Mouse (Mus musculus) E14TG2a.4 (cell line): ENCODE results near the gene Grpel1.
A peak's percentile ranks its signal among the peaks of the same experiment; 100 is the strongest.

Experiments
- H3K27me3 ChIP-seq: 2 replicates; pipeline ENCODE4 v1.6.1; 2014; ENCODE audit warnings: low read length, control low read depth; ENCODE audit not compliant: insufficient read depth
- H3K36me3 ChIP-seq: 2 replicates; pipeline ENCODE4 v1.6.1; 2014; ENCODE audit warnings: low read length, control low read depth; ENCODE audit not compliant: insufficient read depth
- H3K4me1 ChIP-seq: replicated peaks from 2 replicates; pipeline ENCODE4 v1.6.1; 2014; ENCODE audit warnings: low read depth, low read length, control low read depth
- H3K4me3 ChIP-seq: replicated peaks from 2 replicates; pipeline ENCODE4 v1.5.1; 2014; ENCODE audit warnings: mild to moderate bottlenecking, low read length
- H3K9me3 ChIP-seq: 2 replicates; pipeline ENCODE4 v1.6.1; 2014; ENCODE audit warnings: low read length, control low read depth
- CTCF ChIP-seq: conservative IDR thresholded peaks from 2 replicates; pipeline ENCODE4 v1.5.1; 2014; ENCODE audit warnings: low read length
- NANOG ChIP-seq: IDR thresholded peaks from 2 replicates; pipeline ENCODE4 v1.6.1; 2014; ENCODE audit warnings: borderline replicate concordance, low read length, mixed read lengths
- POU5F1 ChIP-seq: IDR thresholded peaks from 2 replicates; pipeline ENCODE4 v1.6.1; 2014; ENCODE audit warnings: low read length, borderline replicate concordance

Grpel1 gene

GRCm38 (mm10) chr5:36483203-36484101 is 18.7 kb downstream of the Grpel1 start:
- TF ChIP-seq CTCF (no peak), NANOG (no peak), POU5F1 (no peak)

DNA sequence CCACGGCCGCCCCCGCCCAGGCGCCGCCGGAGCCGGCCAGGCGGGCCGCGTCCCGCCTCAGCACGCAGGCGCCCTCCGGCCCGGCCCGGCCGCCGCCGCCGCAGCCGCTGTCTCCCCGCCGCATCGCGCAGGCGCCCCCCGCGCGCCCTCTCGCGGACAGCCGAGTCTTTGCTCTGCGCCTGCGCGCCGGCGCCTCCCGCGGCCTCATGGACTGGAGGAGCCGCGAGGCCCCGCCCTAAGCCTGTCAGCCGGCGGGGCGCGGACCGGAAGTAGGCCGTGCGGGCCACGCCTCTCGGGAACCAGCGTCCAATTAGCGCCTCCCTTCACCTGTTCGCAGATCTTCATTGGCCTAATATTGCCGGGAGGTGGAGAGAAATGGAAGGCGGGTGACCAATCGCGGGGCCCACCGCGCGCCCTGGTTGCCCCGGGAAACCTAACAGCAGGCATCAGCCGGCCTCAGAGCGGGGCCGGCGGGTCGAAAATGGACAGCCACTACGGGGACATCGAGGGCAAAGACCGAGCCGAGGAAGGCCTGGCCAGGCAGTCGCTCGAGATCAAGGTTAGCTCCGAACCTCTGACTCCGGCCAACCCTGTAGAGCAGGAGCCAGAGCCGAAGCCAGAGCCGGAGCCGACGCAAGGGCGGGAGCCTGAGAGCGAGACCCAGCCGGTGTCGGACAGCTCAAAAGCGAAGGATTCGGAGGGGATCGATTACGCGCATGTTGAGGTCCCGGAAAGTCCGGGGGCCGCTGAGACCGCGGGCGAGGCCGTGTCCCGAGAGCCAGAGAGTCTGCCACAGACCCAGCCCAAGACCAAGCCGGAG is 19.6 kb downstream of the Grpel1 start, which contains the start of the genes Tada2b and Ccdc96:
Tada2b (minus strand) TSS at position 115 of the 820 bp plus-strand sequence.
Ccdc96 (plus strand) TSS at position 418 of the 820 bp plus-strand sequence.
- Histone ChIP-seq H3K27me3 (peaks cover 27% of the 10 kb centered on the region), H3K36me3 (peaks cover 15% of the 10 kb centered on the region), H3K9me3 (no peaks in the 10 kb centered on the region), H3K4me1 (peaks cover 44% of the 10 kb centered on the region), H3K4me3 (peak within 1 kb of the TSS; percentile 97)
- TF ChIP-seq NANOG (no peak), POU5F1 (no peak), CTCF (no peak)

More at GRCm38 (mm10) chr5:36483203-36484101, 18.7 kb downstream of the Grpel1 start:
- H3K4me1 ChIP-seq, result peaks cover 45% of the 10 kb centered on the region
- H3K4me3 ChIP-seq, result peak overlapping the region; percentile 97
- peaks cover 27% of the 10 kb centered on the region for H3K27me3 ChIP-seq
- H3K36me3 ChIP-seq, result peaks cover 19% of the 10 kb centered on the region
- no peaks in the 10 kb centered on the region for H3K9me3 ChIP-seq

GRCm38 (mm10) chr5:36485306-36485705 is 20.5 kb downstream of the Grpel1 start:
- H3K4me1 ChIP-seq, result peaks cover 36% of the 10 kb centered on the region
- peaks cover 27% of the 10 kb centered on the region for H3K27me3 ChIP-seq
- TF ChIP-seq CTCF, result no peak
- TF ChIP-seq NANOG, result no peak
- TF ChIP-seq POU5F1, result no peak
- peaks cover 15% of the 10 kb centered on the region for H3K36me3 ChIP-seq
- no peaks in the 10 kb centered on the region for H3K9me3 ChIP-seq
- peak overlapping the region; percentile 88 for H3K4me3 ChIP-seq

GRCm38 (mm10) chr5:36489225-36489624 is 24.4 kb downstream of the Grpel1 start:
- H3K36me3 ChIP-seq, result peaks cover 36% of the 10 kb centered on the region
- no peaks in the 10 kb centered on the region for H3K9me3 ChIP-seq
- peaks cover 27% of the 10 kb centered on the region for H3K27me3 ChIP-seq
- H3K4me1 ChIP-seq, result peaks cover 22% of the 10 kb centered on the region
- no peak overlapping the region for H3K4me3 ChIP-seq
- TF ChIP-seq NANOG (no peak), POU5F1 (no peak), CTCF (no peak)

- TF ChIP-seq NANOG, result no peak
- no peak for TF ChIP-seq POU5F1
- no peak for TF ChIP-seq CTCF
- H3K4me1 ChIP-seq, result 0 out of 2 replicates have a peak, but pooled peaks cover 8% of the 10 kb centered on the region
- no peaks in the 10 kb centered on the region for H3K9me3 ChIP-seq
- no peaks in the 10 kb centered on the region for H3K27me3 ChIP-seq
- peaks cover 70% of the 10 kb centered on the region for H3K36me3 ChIP-seq
- no peak overlapping the region for H3K4me3 ChIP-seq
Observed at GRCm38 (mm10) chr5:36493919-36494318, 29.1 kb downstream of the Grpel1 start.

GRCm38 (mm10) chr5:36494709-36495108 is 29.9 kb downstream of the Grpel1 start:
- 0 out of 2 replicates have a peak, but pooled peaks cover 3% of the 10 kb centered on the region for H3K4me1 ChIP-seq
- no peaks in the 10 kb centered on the region for H3K9me3 ChIP-seq
- TF ChIP-seq POU5F1 (no peak), NANOG (no peak), CTCF (no peak)
- H3K4me3 ChIP-seq, result no peak overlapping the region
- H3K36me3 ChIP-seq, result peaks cover 75% of the 10 kb centered on the region
- H3K27me3 ChIP-seq, result no peaks in the 10 kb centered on the region

DNA sequence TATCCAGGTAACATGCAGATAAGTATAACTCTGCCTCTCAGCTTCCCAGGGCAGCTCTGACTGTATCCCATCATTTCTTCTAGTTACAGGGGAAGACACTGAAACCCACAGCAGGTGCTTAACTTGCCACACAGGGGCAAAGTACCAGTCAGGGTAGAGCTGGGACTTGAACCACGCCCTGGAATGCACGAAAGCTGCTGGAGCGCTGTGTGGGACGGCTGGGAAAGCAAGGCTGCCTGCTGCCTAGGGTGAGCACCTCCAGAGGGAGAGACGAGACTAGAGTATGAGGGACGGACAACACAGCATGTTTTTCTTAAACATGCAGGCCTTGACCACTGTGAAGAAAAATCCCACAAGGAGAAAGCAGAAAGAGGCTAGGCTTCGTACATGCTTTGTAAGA is 40.4 kb downstream of the Grpel1 start:
- Histone ChIP-seq H3K4me3 (no peak overlapping the region), H3K27me3 (no peaks in the 10 kb centered on the region), H3K9me3 (no peaks in the 10 kb centered on the region), H3K36me3 (peaks cover 99% of the 10 kb centered on the region), H3K4me1 (peaks cover 11% of the 10 kb centered on the region)
- TF ChIP-seq POU5F1 (no peak), NANOG (no peak), CTCF (no peak)

DNA sequence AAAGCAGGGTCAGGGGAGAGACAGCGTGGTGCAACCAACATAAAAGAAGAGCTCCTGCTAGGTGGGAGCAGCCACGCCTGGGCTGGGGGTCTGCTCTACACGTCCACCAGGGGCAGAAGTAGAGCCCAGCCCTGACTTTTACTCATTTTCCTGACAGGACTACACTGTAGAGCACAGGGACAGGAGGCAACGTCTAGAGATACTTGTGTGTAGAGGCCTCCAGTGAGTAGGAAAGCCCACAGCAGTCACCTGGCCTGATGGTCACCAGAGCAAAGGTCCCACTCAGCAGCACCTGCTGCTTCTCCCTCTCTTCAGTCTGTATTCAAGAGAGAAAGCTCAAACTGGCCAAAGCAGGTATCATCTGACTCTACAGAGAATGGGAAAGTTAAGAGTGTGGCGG is 40.8 kb downstream of the Grpel1 start:
- peaks cover 11% of the 10 kb centered on the region for H3K4me1 ChIP-seq
- TF ChIP-seq POU5F1 (no peak), NANOG (no peak), CTCF (no peak)
- peaks cover 99% of the 10 kb centered on the region for H3K36me3 ChIP-seq
- no peak overlapping the region for H3K4me3 ChIP-seq
- no peaks in the 10 kb centered on the region for H3K9me3 ChIP-seq
- no peaks in the 10 kb centered on the region for H3K27me3 ChIP-seq
